Mouse (Mus musculus) C2C12 (cell line): ENCODE data around the gene Lmod3.

Source experiments
- CTCF ChIP-seq: IDR thresholded peaks from one replicate; pipeline ENCODE4 v1.5.1; 2011; ENCODE audit not compliant: control insufficient read depth, insufficient read depth, insufficient read length
- MAX ChIP-seq: IDR thresholded peaks from one replicate; pipeline ENCODE4 v1.6.1; 2011; ENCODE audit warnings: mild to moderate bottlenecking, control low read depth
- MYOD1 ChIP-seq: IDR thresholded peaks from one replicate; pipeline ENCODE4 v1.6.1; 2011; ENCODE audit warnings: low read depth; ENCODE audit not compliant: control insufficient read depth, insufficient read length
- MYOG ChIP-seq: IDR thresholded peaks from one replicate; pipeline ENCODE4 v1.6.1; 2011; ENCODE audit not compliant: control insufficient read depth, insufficient read length; ENCODE audit errors: extremely low read depth

DNA sequence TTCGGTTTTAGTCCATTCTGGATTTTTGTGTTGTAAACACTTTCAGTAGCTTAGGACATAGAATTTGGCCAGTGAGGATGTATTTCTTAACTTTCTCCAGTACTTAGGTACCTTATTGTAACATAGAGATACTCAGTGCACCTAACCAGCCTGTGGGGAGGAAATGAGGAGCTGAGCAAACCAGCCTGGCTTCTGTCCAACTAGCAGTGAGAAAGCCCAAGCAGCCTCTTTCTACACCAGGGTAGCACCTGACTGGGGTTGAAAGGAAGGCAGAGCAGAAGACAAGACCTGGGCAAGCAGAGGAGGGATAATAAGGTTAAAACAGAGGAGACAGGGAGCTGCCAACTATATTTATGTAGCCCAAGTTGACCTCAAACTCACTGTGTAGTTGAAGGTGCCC, 31.1 kb upstream of the Lmod3 start:
- TF ChIP-seq CTCF (no peak), MAX (no peak), MYOD1 (no peak), MYOG (no peak)
